Mouse (Mus musculus) common myeloid progenitor, adult 5-6 weeks (primary cell): ENCODE measurements around the gene Gtf2ird2. TPM values are rescaled to one million over a fixed set of nuclear protein-coding genes. Genes with fewer than 3 reads are reported as not detected.

Experiments
- ATAC-seq: replicated peaks from 2 replicates; pipeline ENCODE4 v1.8.0; 2016; ENCODE audit warnings: low read depth, mild to moderate bottlenecking, moderate TSS enrichment, inconsistent platforms; ENCODE audit not compliant: poor library complexity, severe bottlenecking
- total RNA-seq: library from RNA; stranded (forward); fragments of 200-1000, 187-1606 nt; gene quantifications from 2 replicates; pipeline ENCODE4 v1.2.3, GENCODE M21; 2017

Gtf2ird2 gene
- total RNA-seq, 1 experiment from 2014 or later: 7.4 TPM

GRCm38 (mm10) chr5:134232111-134232510 is 48.3 kb downstream of the Gtf2ird2 start:
- ATAC-seq: peak; percentile 19

DNA sequence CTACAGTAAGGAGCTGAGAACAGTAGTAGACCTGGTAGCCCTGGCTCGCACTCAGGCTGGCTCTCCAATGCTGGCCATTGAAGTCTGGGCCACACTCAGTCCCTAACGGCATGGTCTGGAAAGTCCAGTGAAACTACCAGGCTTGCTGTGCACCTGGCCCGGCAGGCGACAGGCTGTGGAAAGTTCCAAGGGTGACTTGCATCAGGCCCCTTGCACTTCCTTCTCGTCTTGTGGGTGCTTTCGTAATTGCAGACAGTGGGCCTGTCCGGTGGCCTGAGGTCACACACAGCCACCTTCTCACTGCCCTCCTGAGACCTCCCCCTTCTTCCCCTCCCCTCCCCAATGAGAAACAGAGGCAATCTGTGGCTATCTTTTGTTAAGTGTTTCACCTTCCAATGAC is 48.7 kb downstream of the Gtf2ird2 start:
- peak; percentile 50 for ATAC-seq

DNA sequence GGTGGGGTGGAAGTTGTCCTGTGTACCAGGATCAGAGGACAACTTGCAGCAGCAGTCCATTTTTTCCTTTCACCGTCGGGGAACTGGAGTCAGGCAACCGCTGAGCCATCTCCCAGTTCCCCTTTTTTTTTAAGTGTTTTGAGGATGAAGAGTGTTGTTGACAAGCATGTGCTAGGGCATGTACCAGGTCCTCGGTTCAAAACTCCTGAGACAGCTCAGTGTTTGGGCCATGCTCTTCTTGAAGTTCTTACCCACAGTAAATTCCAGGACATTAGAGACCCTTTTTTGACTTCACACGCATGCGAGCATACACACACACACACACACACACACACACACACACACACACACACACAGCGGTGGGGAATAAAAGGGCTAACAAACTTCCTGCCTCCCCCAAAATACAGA is 49.4 kb downstream of the Gtf2ird2 start:
- ATAC-seq: no peak

DNA sequence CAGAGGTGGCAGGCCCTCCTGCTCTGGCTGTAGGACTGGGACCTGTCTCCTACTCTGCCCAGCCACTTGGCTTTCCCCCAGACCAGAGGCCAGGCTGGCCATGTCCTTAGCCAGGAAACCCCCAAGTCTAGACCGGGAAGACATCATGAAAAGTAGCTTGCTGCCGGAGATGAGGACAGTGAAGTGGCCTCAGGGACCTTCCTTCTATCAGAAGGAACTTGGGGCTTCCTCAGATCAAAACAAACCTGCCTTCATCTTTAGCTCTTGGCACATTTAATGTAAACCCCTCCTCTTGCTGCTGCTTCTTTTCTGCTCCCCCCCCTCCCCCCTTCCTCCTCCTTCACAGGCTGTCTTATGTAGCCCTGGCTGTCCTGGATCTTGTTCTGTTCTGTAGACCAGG is 50.4 kb downstream of the Gtf2ird2 start:
- no peak for ATAC-seq

- ATAC-seq: no peak
Measured at GRCm38 (mm10) chr5:134235111-134235510, 51.3 kb downstream of the Gtf2ird2 start.

DNA sequence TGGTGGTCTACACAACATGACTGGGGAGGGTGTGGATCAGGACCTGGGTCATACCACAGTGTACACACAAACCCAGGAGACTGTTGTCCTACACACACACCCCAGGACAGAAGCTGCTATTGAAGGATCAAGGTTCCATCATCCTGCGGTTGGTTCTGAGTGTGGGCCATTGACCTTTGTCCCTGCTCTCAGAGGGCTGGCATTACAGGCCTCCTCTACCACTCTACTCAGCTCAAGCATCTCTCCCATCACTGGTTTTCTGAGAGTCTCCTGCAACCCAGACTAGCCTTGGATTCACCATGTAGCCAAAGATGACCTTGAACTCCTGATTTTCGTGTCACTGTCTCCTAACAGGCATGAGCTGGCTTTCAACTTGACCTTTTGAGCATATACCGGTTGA is 52.4 kb downstream of the Gtf2ird2 start:
- no peak for ATAC-seq

- peak; percentile 39 for ATAC-seq
Measured at GRCm38 (mm10) chr5:134236796-134237195, 53.0 kb downstream of the Gtf2ird2 start.

GRCm38 (mm10) chr5:134237508-134237907 is 53.7 kb downstream of the Gtf2ird2 start:
- ATAC-seq: no peak

DNA sequence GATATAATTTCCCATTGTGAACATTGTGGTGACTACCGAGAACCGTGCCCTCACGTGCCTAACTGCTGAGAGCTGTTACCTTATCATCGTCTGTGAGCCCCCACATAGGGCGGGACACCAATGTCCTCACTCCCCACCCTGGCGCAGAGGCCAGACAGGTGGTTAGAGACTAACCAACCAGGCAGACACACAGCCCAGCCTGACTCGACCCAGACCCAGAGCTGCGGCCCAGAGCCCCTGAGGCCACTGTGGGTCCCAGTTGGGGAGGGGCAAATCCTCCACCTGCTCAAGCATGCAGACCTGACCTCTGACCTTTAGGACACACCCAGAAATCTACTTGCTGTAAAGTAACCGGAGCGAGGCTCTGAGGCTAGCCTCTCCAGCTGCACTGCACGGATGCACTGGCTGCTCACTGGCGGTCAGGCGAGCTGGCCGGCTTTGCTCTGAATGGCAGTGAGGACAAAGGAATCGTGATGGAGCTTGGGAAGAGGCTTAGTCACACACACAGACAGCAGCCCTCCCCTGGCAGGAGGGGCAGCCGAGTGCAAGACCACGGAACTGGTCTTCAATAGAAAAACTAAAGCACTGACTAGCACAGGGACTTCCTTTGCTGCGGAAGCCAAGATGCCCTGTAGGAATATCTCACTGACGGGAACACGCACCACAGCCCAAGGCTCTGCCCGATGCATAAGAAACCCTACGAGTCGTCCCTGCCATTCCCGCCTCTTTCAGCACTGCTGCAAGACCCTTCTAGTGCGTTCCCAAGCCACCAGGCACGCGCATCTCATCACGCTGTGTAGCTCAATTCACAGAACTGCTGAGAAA is 54.3 kb downstream of the Gtf2ird2 start:
- 0 out of 2 replicates have a peak, but pooled peaks have one; percentile 4 for ATAC-seq

GRCm38 (mm10) chr5:134241831-134242230 is 58.0 kb downstream of the Gtf2ird2 start:
- ATAC-seq: no peak

GRCm38 (mm10) chr5:134243661-134244436 is 60.0 kb downstream of the Gtf2ird2 start:
- 0 out of 2 replicates have a peak, but pooled peaks have one; percentile 10 for ATAC-seq

DNA sequence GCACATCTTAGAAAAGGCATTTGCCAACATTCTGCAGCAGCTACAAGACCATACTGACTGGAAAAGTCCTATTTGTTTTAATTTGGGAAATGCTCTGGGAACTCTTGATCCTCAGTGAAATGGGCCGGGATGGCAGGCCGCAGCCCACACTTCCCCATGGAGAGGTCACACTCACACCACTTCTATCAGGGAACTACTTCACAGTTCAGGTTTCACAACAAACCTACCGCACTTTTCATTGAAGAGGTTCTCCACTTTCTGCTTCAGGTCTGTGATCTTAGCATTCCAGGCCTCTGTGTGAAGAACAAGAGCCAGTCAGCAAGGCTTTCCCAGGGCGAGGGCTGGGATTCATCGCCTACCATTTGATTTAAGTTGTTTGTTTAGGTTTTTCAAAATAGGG is 61.1 kb downstream of the Gtf2ird2 start:
- no peak for ATAC-seq

DNA sequence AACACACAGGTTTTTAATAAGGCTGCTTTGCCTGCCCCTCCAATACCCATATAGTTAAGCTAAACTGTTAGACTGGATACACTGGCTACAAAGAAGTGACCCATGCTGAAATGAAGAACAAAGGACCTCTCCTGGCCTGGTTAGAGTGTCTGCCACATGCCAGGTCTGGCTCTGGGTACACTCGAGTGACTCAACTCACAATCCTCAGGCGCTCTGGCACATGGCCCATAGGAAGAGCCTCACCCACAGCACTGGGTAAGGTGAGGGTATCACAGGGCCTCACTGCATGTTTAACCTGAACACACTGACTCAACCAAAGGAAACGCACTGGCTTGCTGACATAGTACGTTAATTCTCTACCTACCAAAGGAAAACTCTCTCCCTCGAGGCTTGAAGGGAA is 62.3 kb downstream of the Gtf2ird2 start:
- no peak for ATAC-seq

DNA sequence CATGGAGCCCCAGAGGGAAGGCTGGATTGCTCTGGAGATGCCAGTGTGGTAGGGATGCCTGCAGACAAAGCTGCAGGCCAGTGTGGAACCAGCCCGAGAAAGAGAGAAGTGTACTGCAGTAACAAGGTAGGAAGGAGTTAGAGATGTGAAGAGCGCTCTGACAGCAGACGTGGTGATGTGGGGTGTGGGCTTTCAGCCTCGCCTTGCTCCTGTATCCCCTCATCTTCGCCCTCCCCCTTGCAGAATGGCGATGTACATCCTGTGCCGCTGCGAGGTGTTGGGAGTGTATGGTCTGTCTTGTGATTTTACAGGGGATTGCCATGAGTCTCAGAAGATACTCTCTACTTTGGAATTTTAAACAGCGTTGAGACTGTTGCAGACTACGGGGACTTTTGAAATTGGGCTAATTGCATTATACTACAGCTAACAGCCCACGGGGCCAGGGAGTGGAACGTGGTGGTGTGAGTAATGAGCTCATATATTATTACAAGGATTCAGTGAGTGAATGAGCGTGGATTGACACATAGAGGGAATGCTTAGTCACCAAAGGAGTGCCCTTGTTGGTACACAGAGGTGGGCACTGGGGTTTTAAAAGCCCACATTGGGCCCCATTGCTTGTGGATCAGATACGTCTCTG is 64.9 kb downstream of the Gtf2ird2 start:
- no peak for ATAC-seq

- ATAC-seq: no peak
Measured at GRCm38 (mm10) chr5:134249245-134249649, 65.4 kb downstream of the Gtf2ird2 start.

GRCm38 (mm10) chr5:134250601-134251000 is 66.8 kb downstream of the Gtf2ird2 start:
- ATAC-seq: no peak

DNA sequence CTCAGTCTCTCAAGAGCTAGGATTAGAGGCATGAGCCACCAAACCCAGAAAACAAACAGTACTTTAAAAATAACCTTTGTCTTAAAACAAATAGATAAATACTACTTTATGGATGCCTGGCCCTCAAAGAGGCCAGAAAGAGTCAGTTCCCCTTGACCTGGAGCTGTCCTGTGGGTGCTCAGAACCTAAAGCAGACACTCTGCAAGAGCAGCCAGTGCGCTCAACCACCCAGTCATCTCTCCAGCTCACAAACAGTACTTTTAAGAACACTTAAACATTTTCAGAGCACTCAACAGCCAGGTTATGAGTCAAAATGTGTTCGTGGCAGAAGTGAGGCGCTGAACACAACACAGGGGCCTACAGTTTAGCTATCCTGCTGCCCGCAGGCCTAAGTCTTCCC is 67.3 kb downstream of the Gtf2ird2 start:
- ATAC-seq: no peak

DNA sequence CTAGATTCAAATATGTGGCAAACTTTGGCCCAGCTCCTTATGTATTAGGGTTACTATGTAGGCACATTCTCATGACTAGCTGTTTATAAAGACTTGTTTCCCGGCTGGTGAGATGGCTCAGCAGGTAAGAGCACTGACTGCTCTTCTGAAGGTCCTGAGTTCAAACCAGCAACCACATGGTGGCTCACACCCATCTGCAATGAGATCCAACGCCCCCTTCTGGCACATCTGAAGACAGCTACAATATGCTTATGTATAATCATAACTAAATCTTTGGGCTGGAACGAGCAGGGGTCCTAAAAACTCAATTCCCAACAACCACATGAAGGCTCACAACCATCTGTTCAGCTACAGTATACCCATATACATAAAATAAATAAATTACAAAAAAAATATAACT is 70.0 kb downstream of the Gtf2ird2 start:
- ATAC-seq: no peak

DNA sequence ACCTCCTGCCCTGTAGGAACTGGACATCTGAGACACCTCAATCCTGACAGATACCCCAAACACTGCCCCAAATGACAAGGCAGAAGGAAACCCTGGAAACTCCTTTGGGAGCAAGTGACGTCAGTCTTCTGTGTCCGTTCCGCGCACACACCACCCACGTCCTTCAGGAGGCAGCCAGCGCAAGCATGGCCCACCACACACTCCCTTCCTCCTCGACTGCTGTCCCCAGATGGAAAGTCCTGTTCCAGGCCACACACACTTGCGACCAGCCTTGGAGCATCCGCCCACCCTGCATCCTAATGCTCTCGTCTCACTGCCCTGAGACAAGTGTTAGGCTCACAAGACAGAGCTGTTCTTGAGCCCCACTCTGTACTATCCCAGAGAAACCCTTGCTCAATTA is 71.5 kb downstream of the Gtf2ird2 start:
- ATAC-seq: no peak

- peak; percentile 47 for ATAC-seq
Measured at GRCm38 (mm10) chr5:134257349-134258031, 73.7 kb downstream of the Gtf2ird2 start.
